Mouse (Mus musculus) heart, embryonic 16.5 days (tissue): ENCODE data around the gene Nck1. TPM values are rescaled to one million over a fixed set of nuclear protein-coding genes. Genes with fewer than 3 reads are reported as not detected.
A peak's percentile ranks its signal among the peaks of the same experiment; 100 is the strongest.

ENCODE experiments used
- ATAC-seq: fragments of 200-750 bp; cut with Nextera tagmentation; replicated peaks from 2 replicates; pipeline ENCODE4 v1.8.0; 2017; ENCODE audit warnings: moderate number of reproducible peaks; ENCODE audit not compliant: insufficient read depth, low FRiP score; ENCODE audit errors: extremely low read depth
- H3K27ac ChIP-seq: fragments of 300-500 bp; sonication (generic); 2 replicates; pipeline ENCODE4 v1.5.1; 2014; ENCODE audit warnings: mild to moderate bottlenecking, low read length, control low read depth, moderate library complexity
- H3K27me3 ChIP-seq: fragments of 300-500 bp; sonication (generic); 2 replicates; pipeline ENCODE4 v1.6.1; 2014; ENCODE audit warnings: low read length, mixed read lengths; ENCODE audit not compliant: control insufficient read depth, insufficient read depth
- H3K36me3 ChIP-seq: fragments of 300-500 bp; sonication (generic); 2 replicates; pipeline ENCODE4 v1.6.1; 2014; ENCODE audit not compliant: control insufficient read depth, insufficient read depth
- H3K4me1 ChIP-seq: fragments of 300-500 bp; sonication (generic); 2 replicates; pipeline ENCODE4 v1.6.1; 2014; ENCODE audit warnings: low read length, mixed read lengths; ENCODE audit not compliant: control insufficient read depth, insufficient read depth
- H3K4me2 ChIP-seq: fragments of 300-500 bp; sonication (generic); 2 replicates; pipeline ENCODE4 v1.6.1; 2014; ENCODE audit warnings: low read depth, mild to moderate bottlenecking, control low read depth, low read length
- H3K4me3 ChIP-seq: fragments of 300-500 bp; sonication (generic); 2 replicates; pipeline ENCODE4 v1.5.1; 2014; ENCODE audit warnings: mild to moderate bottlenecking, control low read depth, low read length
- H3K9ac ChIP-seq: fragments of 300-500 bp; sonication (generic); 2 replicates; pipeline ENCODE4 v1.6.1; 2014; ENCODE audit warnings: low read length, control low read depth
- H3K9me3 ChIP-seq: fragments of 300-500 bp; sonication (generic); replicated peaks from 2 replicates; pipeline ENCODE4 v1.6.1; 2016; ENCODE audit warnings: low read length; ENCODE audit not compliant: control insufficient read depth
- WGBS: fragments of 180-500 bp; shearing (Covaris S2); extraction: QIAGEN DNeasy Blood & Tissue Kit; methylation state at CpG from one replicate; pipeline ENCODE4 v1.1.7; 2014; 5-methylcytosine and 5-hydroxymethylcytosine counted together
- polyA plus RNA-seq: library from polyadenylated mRNA; unstranded; fragments of >200 nt; fragmentation: Nextera tagmentation; extraction: Ambion mirVana; gene quantifications from 2 replicates; pipeline ENCODE4 v1.2.1, GENCODE M21; 2015

The Nck1 gene
- polyA plus RNA-seq, 1 experiment from 2014 or later, result 66.3 TPM

GRCm38 (mm10) chr9:100571511-100571910, 25.6 kb upstream of the Nck1 start:
- WGBS, result 83% methylated on average over 1 of the region's 1 CpGs

GRCm38 (mm10) chr9:100570626-100571233, 24.8 kb upstream of the Nck1 start, which contains the start of gene Slc35g2:
Gene Slc35g2 (minus strand): TSS chr9:100571090.
- Histone ChIP-seq H3K4me2 (peak within 1 kb of the TSS; percentile 93), H3K27me3 (no peaks in the 10 kb centered on the region), H3K36me3 (no peaks in the 10 kb centered on the region), H3K4me1 (peaks cover 5% of the 10 kb centered on the region), H3K9me3 (no peaks in the 10 kb centered on the region), H3K27ac (peak within 1 kb of the TSS; percentile 63; the same call in 1 of the 2 replicates), H3K4me3 (peak within 1 kb of the TSS; percentile 85), H3K9ac (peak within 1 kb of the TSS; percentile 76)
- WGBS, result under 1% methylated on average over 55 of the region's 55 CpGs
- peak; percentile 67 for ATAC-seq

More at GRCm38 (mm10) chr9:100571511-100571910, 25.6 kb upstream of the Nck1 start:
- no peaks in the 10 kb centered on the region for H3K36me3 ChIP-seq
- no peak overlapping the region for H3K4me3 ChIP-seq
- no peak overlapping the region for H3K27ac ChIP-seq
- H3K27me3 ChIP-seq, result no peaks in the 10 kb centered on the region
- H3K4me2 ChIP-seq, result peak overlapping the region; percentile 93; the same call in 1 of the 2 replicates
- H3K4me1 ChIP-seq, result peaks cover 5% of the 10 kb centered on the region
- no peaks in the 10 kb centered on the region for H3K9me3 ChIP-seq
- no peak overlapping the region for H3K9ac ChIP-seq
- no peak for ATAC-seq

GRCm38 (mm10) chr9:100569798-100570625, 24.1 kb upstream of the Nck1 start:
- Histone ChIP-seq H3K36me3 (no peaks in the 10 kb centered on the region), H3K9ac (peak overlapping the region; percentile 76), H3K27ac (peak overlapping the region; percentile 46), H3K4me1 (peaks cover 5% of the 10 kb centered on the region), H3K4me2 (peak overlapping the region; percentile 93), H3K27me3 (no peaks in the 10 kb centered on the region), H3K9me3 (no peaks in the 10 kb centered on the region), H3K4me3 (peak overlapping the region; percentile 85)
- 4% methylated on average over 32 of the region's 32 CpGs for WGBS
- peak; percentile 63 for ATAC-seq

GRCm38 (mm10) chr9:100560251-100560890, 14.4 kb upstream of the Nck1 start:
- no peaks in the 10 kb centered on the region for H3K36me3 ChIP-seq
- H3K9me3 ChIP-seq, result no peaks in the 10 kb centered on the region
- no peak for ATAC-seq
- H3K27me3 ChIP-seq, result no peaks in the 10 kb centered on the region
- H3K9ac ChIP-seq, result no peak overlapping the region
- 87% methylated on average over 10 of the region's 10 CpGs for WGBS
- no peak overlapping the region for H3K4me2 ChIP-seq
- H3K27ac ChIP-seq, result no peak overlapping the region
- H3K4me3 ChIP-seq, result no peak overlapping the region
- H3K4me1 ChIP-seq, result no peaks in the 10 kb centered on the region

- Histone ChIP-seq H3K27ac (no peak overlapping the region), H3K4me2 (no peak overlapping the region), H3K36me3 (no peaks in the 10 kb centered on the region), H3K9ac (no peak overlapping the region), H3K9me3 (no peaks in the 10 kb centered on the region), H3K27me3 (no peaks in the 10 kb centered on the region), H3K4me3 (no peak overlapping the region), H3K4me1 (no peaks in the 10 kb centered on the region)
- no peak for ATAC-seq
These were observed 13.1 kb upstream of the Nck1 start for GRCm38 (mm10) chr9:100558991-100559390.

GRCm38 (mm10) chr9:100558023-100558573, 12.2 kb upstream of the Nck1 start:
- Histone ChIP-seq H3K4me2 (no peak overlapping the region), H3K9ac (no peak overlapping the region), H3K9me3 (0 out of 2 replicates have a peak, but pooled peaks cover under 1% of the 10 kb centered on the region), H3K27me3 (no peaks in the 10 kb centered on the region), H3K4me1 (no peaks in the 10 kb centered on the region), H3K36me3 (peaks cover under 1% of the 10 kb centered on the region; the same call in 1 of the 2 replicates), H3K27ac (no peak overlapping the region), H3K4me3 (no peak overlapping the region)
- ATAC-seq, result no peak
- WGBS, result 72% methylated on average over 4 of the region's 4 CpGs

GRCm38 (mm10) chr9:100555686-100556085, 9.8 kb upstream of the Nck1 start:
- no peak overlapping the region for H3K4me2 ChIP-seq
- no peak for ATAC-seq
- no peaks in the 10 kb centered on the region for H3K27me3 ChIP-seq
- H3K9ac ChIP-seq, result no peak overlapping the region
- no peak overlapping the region for H3K27ac ChIP-seq
- no peaks in the 10 kb centered on the region for H3K4me1 ChIP-seq
- WGBS, result 72% methylated on average over 5 of the region's 5 CpGs
- no peak overlapping the region for H3K4me3 ChIP-seq
- H3K36me3 ChIP-seq, result peaks cover 9% of the 10 kb centered on the region
- H3K9me3 ChIP-seq, result 0 out of 2 replicates have a peak, but pooled peaks cover 2% of the 10 kb centered on the region

- H3K9ac ChIP-seq, result no peak overlapping the region
- H3K4me1 ChIP-seq, result peaks cover 16% of the 10 kb centered on the region
- H3K4me3 ChIP-seq, result no peak overlapping the region
- H3K27me3 ChIP-seq, result no peaks in the 10 kb centered on the region
- 89% methylated on average over 2 of the region's 2 CpGs for WGBS
- no peak overlapping the region for H3K4me2 ChIP-seq
- peaks cover 11% of the 10 kb centered on the region for H3K9me3 ChIP-seq
- H3K27ac ChIP-seq, result no peak overlapping the region
- peaks cover 23% of the 10 kb centered on the region for H3K36me3 ChIP-seq
- ATAC-seq, result no peak
These were observed 2.4 kb upstream of the Nck1 start for GRCm38 (mm10) chr9:100548313-100548712.
